Mouse (Mus musculus): ENCODE data around the gene Atg2a. TPM values are rescaled to one million over a fixed set of nuclear protein-coding genes. Genes with fewer than 3 reads are reported as not detected.

Atg2a gene
- polyA plus RNA-seq, 1 experiment from 2014 or later, result 13.1 TPM

GRCm38 (mm10) chr19:6271206-6271605 lies 29.7 kb downstream of the Atg2a start:
- Histone ChIP-seq H3K9ac (replicated peaks; ENCODE audit: low read depth, low read length) (no peak overlapping the region; the same call in 1 of the 2 replicates), H3K27me3 (replicated peaks; ENCODE audit: control insufficient read depth, insufficient read depth, low read length) (no peaks in the 10 kb centered on the region), H3K36me3 (ENCODE audit: control insufficient read depth, insufficient read depth) (no peaks in the 10 kb centered on the region), H3K4me2 (ENCODE audit: low read length) (no peak overlapping the region), H3K4me1 (replicated peaks; ENCODE audit: control insufficient read depth, insufficient read depth, low read length) (peaks cover 12% of the 10 kb centered on the region), H3K4me3 (replicated peaks; ENCODE audit: low read length) (no peak overlapping the region), H3K9me3 (ENCODE audit: control insufficient read depth, low read length) (no peaks in the 10 kb centered on the region), H3K27ac (ENCODE audit: low read length) (no peak overlapping the region)
- WGBS, result 39% methylated on average over 8 of the region's 8 CpGs
- ATAC-seq, result no peak

GRCm38 (mm10) chr19:6272053-6272452 lies 30.6 kb downstream of the Atg2a start:
- Histone ChIP-seq H3K9me3 (ENCODE audit: control insufficient read depth, low read length) (no peaks in the 10 kb centered on the region), H3K4me3 (replicated peaks; ENCODE audit: low read length) (no peak overlapping the region), H3K36me3 (ENCODE audit: control insufficient read depth, insufficient read depth) (no peaks in the 10 kb centered on the region), H3K27ac (ENCODE audit: low read length) (no peak overlapping the region), H3K27me3 (replicated peaks; ENCODE audit: control insufficient read depth, insufficient read depth, low read length) (no peaks in the 10 kb centered on the region), H3K4me1 (replicated peaks; ENCODE audit: control insufficient read depth, insufficient read depth, low read length) (peaks cover 13% of the 10 kb centered on the region), H3K4me2 (ENCODE audit: low read length) (no peak overlapping the region), H3K9ac (replicated peaks; ENCODE audit: low read depth, low read length) (no peak overlapping the region)
- ATAC-seq, result no peak
- WGBS, result 75% methylated on average over 7 of the region's 7 CpGs

DNA sequence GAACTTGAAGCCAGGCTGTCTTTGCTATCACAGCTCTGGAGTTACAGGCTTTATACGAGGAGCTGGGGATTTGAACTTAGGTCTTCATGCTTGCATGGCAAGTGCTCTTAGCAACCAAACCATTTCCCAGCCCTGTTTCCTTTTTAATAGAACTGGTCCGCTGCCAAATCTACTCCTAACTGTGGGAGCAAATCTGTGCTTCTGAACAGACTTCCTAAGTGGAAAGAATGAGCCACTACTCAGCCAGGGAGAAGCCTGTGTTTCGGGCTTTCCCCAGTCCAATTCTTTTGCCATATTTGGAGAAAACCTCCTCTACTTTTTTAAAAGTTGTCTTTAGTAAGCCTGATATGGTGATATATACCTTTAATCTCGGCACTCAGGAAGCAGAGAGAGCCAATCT lies 31.3 kb downstream of the Atg2a start:
- Histone ChIP-seq H3K4me2 (ENCODE audit: low read length) (no peak overlapping the region), H3K36me3 (ENCODE audit: control insufficient read depth, insufficient read depth) (no peaks in the 10 kb centered on the region), H3K27me3 (replicated peaks; ENCODE audit: control insufficient read depth, insufficient read depth, low read length) (no peaks in the 10 kb centered on the region), H3K4me3 (replicated peaks; ENCODE audit: low read length) (no peak overlapping the region), H3K4me1 (replicated peaks; ENCODE audit: control insufficient read depth, insufficient read depth, low read length) (peaks cover 13% of the 10 kb centered on the region), H3K9me3 (ENCODE audit: control insufficient read depth, low read length) (no peaks in the 10 kb centered on the region), H3K27ac (ENCODE audit: low read length) (no peak overlapping the region), H3K9ac (replicated peaks; ENCODE audit: low read depth, low read length) (no peak overlapping the region)
- no peak for ATAC-seq
- WGBS, result 83% methylated on average over 4 of the region's 4 CpGs

- Histone ChIP-seq H3K4me1 (replicated peaks; ENCODE audit: control insufficient read depth, insufficient read depth, low read length) (peaks cover 19% of the 10 kb centered on the region), H3K27ac (ENCODE audit: low read length) (no peak overlapping the region), H3K36me3 (ENCODE audit: control insufficient read depth, insufficient read depth) (no peaks in the 10 kb centered on the region), H3K9me3 (ENCODE audit: control insufficient read depth, low read length) (no peaks in the 10 kb centered on the region), H3K27me3 (replicated peaks; ENCODE audit: control insufficient read depth, insufficient read depth, low read length) (no peaks in the 10 kb centered on the region), H3K4me3 (replicated peaks; ENCODE audit: low read length) (no peak overlapping the region), H3K4me2 (ENCODE audit: low read length) (no peak overlapping the region), H3K9ac (replicated peaks; ENCODE audit: low read depth, low read length) (no peak overlapping the region)
- ATAC-seq, result no peak
- 88% methylated on average over 4 of the region's 4 CpGs for WGBS
Observed at GRCm38 (mm10) chr19:6273592-6273991, 32.1 kb downstream of the Atg2a start.

GRCm38 (mm10) chr19:6273998-6274608 lies 32.6 kb downstream of the Atg2a start:
- ATAC-seq, result no peak
- WGBS, result 92% methylated on average over 13 of the region's 13 CpGs

DNA sequence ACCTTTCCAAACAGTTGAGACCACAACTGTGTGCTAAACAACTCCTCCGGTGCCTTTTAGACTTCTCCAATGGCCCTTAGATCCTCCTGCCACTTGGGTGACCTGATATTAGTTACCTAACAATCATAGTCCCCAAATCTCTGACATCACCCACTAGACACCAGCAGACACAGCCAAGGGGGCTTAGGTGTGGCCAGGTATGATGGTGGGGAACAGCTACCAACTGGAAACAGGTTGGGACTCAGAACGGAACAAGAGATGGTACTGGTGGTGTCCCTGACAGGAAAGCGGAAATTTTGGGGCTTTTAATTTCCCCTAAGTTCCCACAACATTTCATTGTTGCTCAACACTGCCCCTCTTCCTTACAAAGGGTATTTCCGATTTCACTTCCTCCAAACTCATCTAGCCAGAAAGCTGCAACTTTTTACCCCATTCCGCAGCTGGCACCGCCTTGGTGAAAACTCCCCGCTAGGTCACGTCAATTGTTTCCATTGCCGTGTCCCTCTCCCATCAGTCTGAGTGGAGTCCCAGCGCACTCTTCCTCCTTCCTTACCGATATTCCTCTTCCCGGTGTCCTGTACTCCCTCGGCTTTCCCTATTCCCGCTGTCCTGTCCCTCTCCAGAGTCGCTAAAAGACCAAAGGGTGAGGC lies 34.4 kb downstream of the Atg2a start:
- peak overlapping the region; percentile 70 for H3K27ac ChIP-seq (ENCODE audit: low read length)
- H3K27me3 ChIP-seq (replicated peaks; ENCODE audit: control insufficient read depth, insufficient read depth, low read length), result no peaks in the 10 kb centered on the region
- peak overlapping the region; percentile 89 for H3K9ac ChIP-seq (replicated peaks; ENCODE audit: low read depth, low read length)
- H3K36me3 ChIP-seq (ENCODE audit: control insufficient read depth, insufficient read depth), result peaks cover 2% of the 10 kb centered on the region; the same call in 1 of the 2 replicates
- 7% methylated on average over 15 of the region's 15 CpGs for WGBS
- peak overlapping the region; percentile 94 for H3K4me3 ChIP-seq (replicated peaks; ENCODE audit: low read length)
- peaks cover 37% of the 10 kb centered on the region for H3K4me1 ChIP-seq (replicated peaks; ENCODE audit: control insufficient read depth, insufficient read depth, low read length)
- peak overlapping the region; percentile 100 for H3K4me2 ChIP-seq (ENCODE audit: low read length)
- ATAC-seq, result peak; percentile 19; the same call in 1 of the 2 replicates
- H3K9me3 ChIP-seq (ENCODE audit: control insufficient read depth, low read length), result no peaks in the 10 kb centered on the region

More at GRCm38 (mm10) chr19:6273998-6274608, 32.6 kb downstream of the Atg2a start:
- H3K4me1 ChIP-seq (replicated peaks; ENCODE audit: control insufficient read depth, insufficient read depth, low read length), result peaks cover 24% of the 10 kb centered on the region
- no peak overlapping the region for H3K27ac ChIP-seq (ENCODE audit: low read length)
- no peaks in the 10 kb centered on the region for H3K27me3 ChIP-seq (replicated peaks; ENCODE audit: control insufficient read depth, insufficient read depth, low read length)
- H3K36me3 ChIP-seq (ENCODE audit: control insufficient read depth, insufficient read depth), result no peaks in the 10 kb centered on the region
- H3K9ac ChIP-seq (replicated peaks; ENCODE audit: low read depth, low read length), result no peak overlapping the region
- H3K4me3 ChIP-seq (replicated peaks; ENCODE audit: low read length), result no peak overlapping the region
- no peak overlapping the region for H3K4me2 ChIP-seq (ENCODE audit: low read length)
- H3K9me3 ChIP-seq (ENCODE audit: control insufficient read depth, low read length), result no peaks in the 10 kb centered on the region

DNA sequence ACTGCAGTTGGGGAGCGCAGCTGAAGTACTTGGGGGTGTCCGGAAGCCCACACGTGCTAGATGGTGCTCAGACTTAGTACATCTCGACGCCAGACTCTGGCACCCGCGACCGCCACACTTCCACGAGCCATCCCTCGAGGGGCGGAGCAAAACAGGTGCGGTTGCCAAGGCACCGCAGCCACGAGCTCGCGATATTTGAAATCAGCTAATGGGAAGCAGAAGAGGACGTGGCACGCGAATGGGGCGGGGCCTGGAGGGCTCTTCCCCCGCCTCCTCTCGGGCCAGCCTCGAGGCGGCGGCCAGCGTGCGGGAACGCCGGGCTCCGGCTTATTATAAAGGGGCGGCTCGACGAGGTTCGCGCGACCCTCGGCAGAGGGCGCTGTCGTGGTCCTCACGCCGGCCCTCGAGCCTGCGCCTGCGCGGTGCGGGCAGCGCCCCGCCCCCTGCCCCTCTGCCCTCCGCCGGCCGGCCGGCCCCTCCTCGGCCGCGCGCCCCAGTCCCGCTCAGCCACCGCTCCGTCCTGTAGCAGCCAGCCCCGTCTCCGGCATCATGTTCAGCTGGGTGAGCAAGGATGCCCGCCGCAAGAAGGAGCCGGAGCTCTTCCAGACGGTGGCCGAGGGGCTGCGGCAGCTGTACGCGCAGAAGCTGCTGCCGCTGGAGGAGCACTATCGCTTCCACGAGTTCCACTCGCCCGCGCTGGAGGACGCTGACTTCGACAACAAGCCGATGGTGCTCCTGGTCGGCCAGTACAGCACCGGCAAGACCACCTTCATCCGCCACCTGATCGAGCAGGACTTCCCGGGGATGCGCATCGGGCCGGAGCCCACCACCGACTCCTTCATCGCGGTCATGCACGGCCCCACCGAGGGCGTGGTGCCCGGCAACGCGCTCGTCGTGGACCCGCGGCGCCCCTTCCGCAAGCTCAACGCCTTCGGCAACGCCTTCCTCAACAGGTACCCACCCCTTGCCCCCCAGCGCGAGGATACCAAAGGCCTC lies 35.3 kb downstream of the Atg2a start, which contains the start of gene Ehd1:
TSS of gene Ehd1 (plus strand) at position 300 of the 996 bp plus-strand sequence.
- H3K4me2 ChIP-seq (ENCODE audit: low read length), result peak within 1 kb of the TSS; percentile 100
- H3K27ac ChIP-seq (ENCODE audit: low read length), result peak within 1 kb of the TSS; percentile 78
- H3K4me1 ChIP-seq (replicated peaks; ENCODE audit: control insufficient read depth, insufficient read depth, low read length), result peaks cover 37% of the 10 kb centered on the region
- under 1% methylated on average over 106 of the region's 106 CpGs for WGBS
- no peaks in the 10 kb centered on the region for H3K9me3 ChIP-seq (ENCODE audit: control insufficient read depth, low read length)
- peak; percentile 97 for ATAC-seq
- H3K36me3 ChIP-seq (ENCODE audit: control insufficient read depth, insufficient read depth), result peaks cover 5% of the 10 kb centered on the region
- H3K4me3 ChIP-seq (replicated peaks; ENCODE audit: low read length), result peak within 1 kb of the TSS; percentile 94
- no peaks in the 10 kb centered on the region for H3K27me3 ChIP-seq (replicated peaks; ENCODE audit: control insufficient read depth, insufficient read depth, low read length)
- peak within 1 kb of the TSS; percentile 89 for H3K9ac ChIP-seq (replicated peaks; ENCODE audit: low read depth, low read length)

GRCm38 (mm10) chr19:6277661-6278438 lies 36.4 kb downstream of the Atg2a start:
- Histone ChIP-seq H3K9ac (replicated peaks; ENCODE audit: low read depth, low read length) (peak overlapping the region; percentile 89), H3K36me3 (ENCODE audit: control insufficient read depth, insufficient read depth) (peaks cover 10% of the 10 kb centered on the region), H3K4me2 (ENCODE audit: low read length) (peak overlapping the region; percentile 100), H3K4me1 (replicated peaks; ENCODE audit: control insufficient read depth, insufficient read depth, low read length) (peaks cover 37% of the 10 kb centered on the region), H3K4me3 (replicated peaks; ENCODE audit: low read length) (peak overlapping the region; percentile 94), H3K27ac (ENCODE audit: low read length) (peak overlapping the region; percentile 27; the same call in 1 of the 2 replicates), H3K27me3 (replicated peaks; ENCODE audit: control insufficient read depth, insufficient read depth, low read length) (no peaks in the 10 kb centered on the region), H3K9me3 (ENCODE audit: control insufficient read depth, low read length) (no peaks in the 10 kb centered on the region)
- ATAC-seq, result no peak
- 7% methylated on average over 10 of the region's 10 CpGs for WGBS
